In genomic region chr3:106903198-106903597, GRCm38 (mm10) we compare ENCODE assay signal across 9 mouse cellular contexts.
DNase-seq lines count a peak whose midpoint lies in the region; ATAC-seq and TF ChIP-seq lines count a peak whose summit lies in the region.
"Had no signal": no experiment of that assay in that cellular context is flagged by ENCODE, and none has a peak within 500 bp of the region (broad histone marks: within the 10 kb centered on the region; RNA-seq: fewer than 3 reads in every experiment).

No protein-coding gene starts in this region.

- no peak overlapping the region for H3K4me3 ChIP-seq in liver, embryonic 14.5 days (ENCODE audit: insufficient read depth in 1 of 2, low read depth in 2 of 2, low read length in 2 of 2)
- no peak overlapping the region for H3K4me3 ChIP-seq in liver, embryonic 12.5 days
- H3K4me3 ChIP-seq in layer of hippocampus, adult 2 months: no peak overlapping the region
- H3K4me3 ChIP-seq: erythroblast, embryonic 14.5 days; limb, embryonic 15.5 days had no signal

- no peaks in the 10 kb centered on the region for H3K27me3 ChIP-seq in liver, embryonic 14.5 days (ENCODE audit: control insufficient read depth, insufficient read depth, low read length)
- H3K27me3 ChIP-seq in liver, embryonic 12.5 days (replicated peaks): no peaks in the 10 kb centered on the region
- peaks cover 7% of the 10 kb centered on the region for H3K27me3 ChIP-seq in Patski
- H3K27me3 ChIP-seq: limb, embryonic 15.5 days had no signal

- no peak overlapping the region for H3K9ac ChIP-seq in liver, embryonic 14.5 days (replicated peaks)
- H3K9ac ChIP-seq in liver, embryonic 12.5 days: no peak overlapping the region
- H3K9ac ChIP-seq: limb, embryonic 15.5 days had no signal

- 31% methylated on average over 2 of the region's 2 CpGs for WGBS in liver, embryonic 14.5 days (ENCODE audit: insufficient replicate concordance)
- WGBS in liver, embryonic 12.5 days (ENCODE audit: insufficient replicate concordance): 39% methylated on average over 2 of the region's 2 CpGs

- H3K9me3 ChIP-seq in liver, embryonic 14.5 days (ENCODE audit: control insufficient read depth, low read length): no peaks in the 10 kb centered on the region
- H3K9me3 ChIP-seq in liver, embryonic 12.5 days (replicated peaks): no peaks in the 10 kb centered on the region
- H3K9me3 ChIP-seq: limb, embryonic 15.5 days had no signal

- no peak for DNase-seq in liver, embryonic 14.5 days (ENCODE audit: low read depth in 3 of 3, low spot score in 3 of 3)
- DNase-seq in Patski (ENCODE audit: low read depth, low spot score): no peak
- peak; percentile 7 for DNase-seq in cerebellum, adult 9-11 months
- peak; percentile 10 to 49 for DNase-seq in layer of hippocampus, adult 2 months (ENCODE audit: low spot score in 2 of 2)
- peak; percentile 77 for DNase-seq in retina, embryonic 14.5 days (ENCODE audit: low spot score)
- no peak for DNase-seq in spleen, postnatal 10 days (ENCODE audit: low spot score in 2 of 2)

- H3K4me1 ChIP-seq in liver, embryonic 14.5 days (replicated peaks; ENCODE audit: control insufficient read depth in 2 of 2, insufficient read depth in 2 of 2, low read length in 1 of 2): no peaks in the 10 kb centered on the region
- no peaks in the 10 kb centered on the region for H3K4me1 ChIP-seq in liver, embryonic 12.5 days
- H3K4me1 ChIP-seq: limb, embryonic 15.5 days had no signal

- POLR2A ChIA-PET in Patski (lab: Charles Lee): no interaction called here

- H3K4me2 ChIP-seq in liver, embryonic 14.5 days (ENCODE audit: low read depth): no peak overlapping the region
- no peak overlapping the region for H3K4me2 ChIP-seq in liver, embryonic 12.5 days
- H3K4me2 ChIP-seq: limb, embryonic 15.5 days had no signal

- in situ Hi-C loops in Patski (cut with MboI; ENCODE audit: low pct_unique_long_range_greater_than_20kb): no loop called here

- CTCF ChIA-PET in Patski (lab: Charles Lee): interaction anchor here (0.9 kb wide), 1 partner anchor 178 kb away, joined by 3 read pairs; no protein-coding TSS in a partner anchor

- no peak for ATAC-seq in liver, embryonic 14.5 days (ENCODE audit: insufficient read depth)
- no peak for ATAC-seq in liver, embryonic 12.5 days
- no peak for ATAC-seq in Patski

- no peaks in the 10 kb centered on the region for H3K36me3 ChIP-seq in liver, embryonic 14.5 days (replicated peaks; ENCODE audit: control insufficient read depth, insufficient read depth, low read depth)
- no peaks in the 10 kb centered on the region for H3K36me3 ChIP-seq in liver, embryonic 12.5 days
- H3K36me3 ChIP-seq: limb, embryonic 15.5 days had no signal

- TF ChIP-seq EP300 in liver, embryonic 14.5 days (IDR thresholded peaks at IDR 0.05; ENCODE audit: low read depth): no peak

- 0 out of 2 replicates have a peak, but pooled peaks have one; percentile 9 for TF ChIP-seq CTCF in liver, embryonic 14.5 days (IDR thresholded peaks at IDR 0.05; ENCODE audit: low read depth)
- TF ChIP-seq CTCF in Patski (IDR thresholded peaks at IDR 0.05): peak; percentile 62
- peak; percentile 80 for TF ChIP-seq CTCF in layer of hippocampus, adult 2 months (conservative IDR thresholded peaks at IDR 0.05)

- H3K27ac ChIP-seq in liver, embryonic 14.5 days: no peak overlapping the region
- H3K27ac ChIP-seq in liver, embryonic 12.5 days: no peak overlapping the region
- no peak overlapping the region for H3K27ac ChIP-seq in layer of hippocampus, adult 2 months
- H3K27ac ChIP-seq: limb, embryonic 15.5 days had no signal

Comparison
In these comparisons a context has a peak if more than half of its experiments do, and no peak if none do; other contexts are left out.
1. DNase-seq: peak in cerebellum, adult 9-11 months (single experiment), layer of hippocampus, adult 2 months (2 of 2) and retina, embryonic 14.5 days (single experiment); none in liver, embryonic 14.5 days (0 of 3), Patski (single experiment) and spleen, postnatal 10 days (0 of 2).
2. CTCF ChIP-seq: peak in every context shown above with its lines; median percentile 80 in layer of hippocampus, adult 2 months; 62 in Patski; 9 in liver, embryonic 14.5 days.